Mouse (Mus musculus): Measurements from ENCODE around the gene Trip10. TPM values are rescaled to one million over a fixed set of nuclear protein-coding genes. Genes with fewer than 3 reads are reported as not detected.

The Trip10 gene
- polyA plus RNA-seq, 1 experiment from 2014 or later: 26.2 TPM

GRCm38 (mm10) chr17:57245311-57245929 is 3.8 kb upstream of the Trip10 start:
- no peak overlapping the region for H3K4me3 ChIP-seq (replicated peaks)
- no peak overlapping the region for H3K9ac ChIP-seq
- no peak for ATAC-seq (ENCODE audit: low FRiP score)
- no peaks in the 10 kb centered on the region for H3K27me3 ChIP-seq
- no peak overlapping the region for H3K27ac ChIP-seq
- H3K9me3 ChIP-seq: no peaks in the 10 kb centered on the region
- 93% methylated on average over 10 of the region's 10 CpGs for WGBS
- no peak overlapping the region for H3K4me2 ChIP-seq
- H3K36me3 ChIP-seq (replicated peaks): peaks cover 34% of the 10 kb centered on the region
- peaks cover 29% of the 10 kb centered on the region for H3K4me1 ChIP-seq

- Histone ChIP-seq H3K27ac (peak overlapping the region; percentile 95), H3K4me2 (peak overlapping the region; percentile 65), H3K9me3 (no peaks in the 10 kb centered on the region), H3K9ac (peak overlapping the region; percentile 72), H3K4me3 (replicated peaks) (peak overlapping the region; percentile 64), H3K27me3 (no peaks in the 10 kb centered on the region), H3K36me3 (replicated peaks) (peaks cover 29% of the 10 kb centered on the region), H3K4me1 (peaks cover 36% of the 10 kb centered on the region)
- ATAC-seq (ENCODE audit: low FRiP score): peak; percentile 0; the same call in 1 of the 2 replicates
- 6% methylated on average over 18 of the region's 18 CpGs for WGBS
These were observed 2.4 kb upstream of the Trip10 start for GRCm38 (mm10) chr17:57246663-57247392.

- WGBS: under 1% methylated on average over 46 of the region's 46 CpGs
- peak; percentile 93 for ATAC-seq (ENCODE audit: low FRiP score)
- no peaks in the 10 kb centered on the region for H3K27me3 ChIP-seq
These were observed 1.7 kb upstream of the Trip10 start for GRCm38 (mm10) chr17:57247393-57248200.

GRCm38 (mm10) chr17:57248201-57248699 is 1.0 kb upstream of the Trip10 start, which contains the start of gene Gpr108:
Gene Gpr108, minus strand, starts transcription at chr17:57248446.
- Histone ChIP-seq H3K27ac (peak within 1 kb of the TSS; percentile 95), H3K4me2 (peak within 1 kb of the TSS; percentile 85), H3K9ac (peak within 1 kb of the TSS; percentile 72), H3K9me3 (no peaks in the 10 kb centered on the region), H3K4me3 (replicated peaks) (peak within 1 kb of the TSS; percentile 64), H3K27me3 (no peaks in the 10 kb centered on the region), H3K4me1 (peaks cover 36% of the 10 kb centered on the region), H3K36me3 (replicated peaks) (peaks cover 17% of the 10 kb centered on the region)
- under 1% methylated on average over 12 of the region's 12 CpGs for WGBS
- ATAC-seq (ENCODE audit: low FRiP score): peak; percentile 69

More at GRCm38 (mm10) chr17:57247393-57248200, 1.7 kb upstream of the Trip10 start:
- Histone ChIP-seq H3K4me3 (replicated peaks) (peak overlapping the region; percentile 64), H3K4me1 (peaks cover 36% of the 10 kb centered on the region), H3K9ac (peak overlapping the region; percentile 72), H3K27ac (peak overlapping the region; percentile 95), H3K4me2 (peak overlapping the region; percentile 85), H3K36me3 (replicated peaks) (peaks cover 21% of the 10 kb centered on the region), H3K9me3 (no peaks in the 10 kb centered on the region)

- WGBS: 8% methylated on average over 13 of the region's 13 CpGs
- H3K4me3 ChIP-seq (replicated peaks): peak overlapping the region; percentile 62
- peak overlapping the region; percentile 85 for H3K4me2 ChIP-seq
- H3K4me1 ChIP-seq: peaks cover 36% of the 10 kb centered on the region
- H3K36me3 ChIP-seq (replicated peaks): peaks cover 19% of the 10 kb centered on the region
- peak overlapping the region; percentile 56 for H3K9ac ChIP-seq
- no peaks in the 10 kb centered on the region for H3K9me3 ChIP-seq
- ATAC-seq (ENCODE audit: low FRiP score): no peak
- H3K27ac ChIP-seq: peak overlapping the region; percentile 89
- H3K27me3 ChIP-seq: no peaks in the 10 kb centered on the region
These were observed 484 bp upstream of the Trip10 start for GRCm38 (mm10) chr17:57248771-57249170.

GRCm38 (mm10) chr17:57250461-57251160 is 1.4 kb downstream of the Trip10 start:
- peak overlapping the region; percentile 62 for H3K4me3 ChIP-seq (replicated peaks)

GRCm38 (mm10) chr17:57251431-57251830 is 2.2 kb downstream of the Trip10 start:
- WGBS: 98% methylated on average over 3 of the region's 3 CpGs
- no peaks in the 10 kb centered on the region for H3K9me3 ChIP-seq
- H3K27ac ChIP-seq: no peak overlapping the region
- H3K4me1 ChIP-seq: peaks cover 29% of the 10 kb centered on the region
- no peak overlapping the region for H3K9ac ChIP-seq
- no peak overlapping the region for H3K4me3 ChIP-seq (replicated peaks)
- ATAC-seq (ENCODE audit: low FRiP score): no peak
- peaks cover 25% of the 10 kb centered on the region for H3K36me3 ChIP-seq (replicated peaks)
- H3K27me3 ChIP-seq: no peaks in the 10 kb centered on the region
- no peak overlapping the region for H3K4me2 ChIP-seq

More at GRCm38 (mm10) chr17:57250461-57251160, 1.4 kb downstream of the Trip10 start:
- ATAC-seq (ENCODE audit: low FRiP score): no peak
- peaks cover 24% of the 10 kb centered on the region for H3K36me3 ChIP-seq (replicated peaks)
- no peak overlapping the region for H3K27ac ChIP-seq
- H3K4me1 ChIP-seq: peaks cover 36% of the 10 kb centered on the region
- peak overlapping the region; percentile 85 for H3K4me2 ChIP-seq
- WGBS: 3% methylated on average over 33 of the region's 33 CpGs
- no peaks in the 10 kb centered on the region for H3K27me3 ChIP-seq
- H3K9me3 ChIP-seq: no peaks in the 10 kb centered on the region
- peak overlapping the region; percentile 70 for H3K9ac ChIP-seq

GRCm38 (mm10) chr17:57253306-57253705 is 4.1 kb downstream of the Trip10 start:
- H3K4me2 ChIP-seq: no peak overlapping the region
- ATAC-seq (ENCODE audit: low FRiP score): no peak
- no peaks in the 10 kb centered on the region for H3K27me3 ChIP-seq
- H3K9ac ChIP-seq: no peak overlapping the region
- WGBS: 91% methylated on average over 6 of the region's 6 CpGs
- H3K36me3 ChIP-seq (replicated peaks): peaks cover 40% of the 10 kb centered on the region
- peaks cover 23% of the 10 kb centered on the region for H3K4me1 ChIP-seq
- no peak overlapping the region for H3K27ac ChIP-seq
- H3K9me3 ChIP-seq: no peaks in the 10 kb centered on the region
- H3K4me3 ChIP-seq (replicated peaks): no peak overlapping the region

- WGBS: 94% methylated on average over 14 of the region's 14 CpGs
- no peak for ATAC-seq (ENCODE audit: low FRiP score)
- Histone ChIP-seq H3K36me3 (replicated peaks) (peaks cover 58% of the 10 kb centered on the region), H3K9me3 (no peaks in the 10 kb centered on the region), H3K9ac (no peak overlapping the region), H3K4me3 (replicated peaks) (no peak overlapping the region), H3K27ac (no peak overlapping the region), H3K27me3 (no peaks in the 10 kb centered on the region), H3K4me1 (peaks cover 7% of the 10 kb centered on the region), H3K4me2 (no peak overlapping the region)
These were observed 6.1 kb downstream of the Trip10 start for GRCm38 (mm10) chr17:57255354-57255753.

GRCm38 (mm10) chr17:57256921-57257485 is 7.7 kb downstream of the Trip10 start:
- H3K4me3 ChIP-seq (replicated peaks): no peak overlapping the region
- no peak overlapping the region for H3K4me2 ChIP-seq
- WGBS: 93% methylated on average over 22 of the region's 22 CpGs
- no peak overlapping the region for H3K9ac ChIP-seq
- peaks cover 74% of the 10 kb centered on the region for H3K36me3 ChIP-seq (replicated peaks)
- no peaks in the 10 kb centered on the region for H3K9me3 ChIP-seq
- H3K4me1 ChIP-seq: no peaks in the 10 kb centered on the region
- no peak overlapping the region for H3K27ac ChIP-seq
- no peak for ATAC-seq (ENCODE audit: low FRiP score)
- no peaks in the 10 kb centered on the region for H3K27me3 ChIP-seq

- Histone ChIP-seq H3K27me3 (no peaks in the 10 kb centered on the region), H3K4me3 (replicated peaks) (no peak overlapping the region), H3K9ac (no peak overlapping the region), H3K9me3 (no peaks in the 10 kb centered on the region), H3K27ac (no peak overlapping the region), H3K4me2 (no peak overlapping the region), H3K4me1 (no peaks in the 10 kb centered on the region), H3K36me3 (replicated peaks) (peaks cover 86% of the 10 kb centered on the region)
- WGBS: 94% methylated on average over 3 of the region's 3 CpGs
- ATAC-seq (ENCODE audit: low FRiP score): no peak
These were observed 8.9 kb downstream of the Trip10 start for GRCm38 (mm10) chr17:57258191-57258590.
